Mouse (Mus musculus): Measurements from ENCODE around the gene Hfe2. TPM values are rescaled to one million over a fixed set of nuclear protein-coding genes. Genes with fewer than 3 reads are reported as not detected.

The Hfe2 gene
- polyA plus RNA-seq, 1 experiment from 2014 or later: 1.9 TPM

- under 1% methylated on average over 19 of the region's 19 CpGs for WGBS
- no peak overlapping the region for H3K27ac ChIP-seq
- peaks cover 3% of the 10 kb centered on the region; the same call in 1 of the 2 replicates for H3K4me1 ChIP-seq
- no peak for ATAC-seq (ENCODE audit: low FRiP score, low read depth)
- H3K27me3 ChIP-seq (replicated peaks): no peaks in the 10 kb centered on the region
- peak overlapping the region; percentile 48; the same call in 1 of the 2 replicates for H3K9ac ChIP-seq
- peak overlapping the region; percentile 40 for H3K4me3 ChIP-seq
- peak overlapping the region; percentile 86 for H3K4me2 ChIP-seq (replicated peaks)
- H3K9me3 ChIP-seq: no peaks in the 10 kb centered on the region
- H3K36me3 ChIP-seq: no peaks in the 10 kb centered on the region
Measured at GRCm38 (mm10) chr3:96497451-96498028, 27.4 kb upstream of the Hfe2 start.

GRCm38 (mm10) chr3:96498476-96499245 lies 26.3 kb upstream of the Hfe2 start:
- H3K36me3 ChIP-seq: no peaks in the 10 kb centered on the region
- H3K4me1 ChIP-seq: peaks cover 3% of the 10 kb centered on the region; the same call in 1 of the 2 replicates
- no peaks in the 10 kb centered on the region for H3K9me3 ChIP-seq
- H3K9ac ChIP-seq: no peak overlapping the region
- no peak for ATAC-seq (ENCODE audit: low FRiP score, low read depth)
- no peak overlapping the region for H3K27ac ChIP-seq
- 83% methylated on average over 4 of the region's 4 CpGs for WGBS
- no peaks in the 10 kb centered on the region for H3K27me3 ChIP-seq (replicated peaks)
- H3K4me3 ChIP-seq: no peak overlapping the region
- no peak overlapping the region for H3K4me2 ChIP-seq (replicated peaks)

GRCm38 (mm10) chr3:96499481-96500288 lies 25.3 kb upstream of the Hfe2 start:
- no peaks in the 10 kb centered on the region for H3K27me3 ChIP-seq (replicated peaks)

GRCm38 (mm10) chr3:96500289-96500621 lies 24.7 kb upstream of the Hfe2 start:
- ATAC-seq (ENCODE audit: low FRiP score, low read depth): peak; percentile 81
- Histone ChIP-seq H3K27ac (peak overlapping the region; percentile 62; the same call in 1 of the 2 replicates), H3K4me3 (peak overlapping the region; percentile 68), H3K9me3 (no peaks in the 10 kb centered on the region), H3K4me2 (replicated peaks) (peak overlapping the region; percentile 91), H3K9ac (peak overlapping the region; percentile 68), H3K27me3 (replicated peaks) (no peaks in the 10 kb centered on the region), H3K36me3 (no peaks in the 10 kb centered on the region), H3K4me1 (peaks cover 3% of the 10 kb centered on the region; the same call in 1 of the 2 replicates)
- under 1% methylated on average over 17 of the region's 17 CpGs for WGBS

More at GRCm38 (mm10) chr3:96499481-96500288, 25.3 kb upstream of the Hfe2 start:
- no peaks in the 10 kb centered on the region for H3K36me3 ChIP-seq
- WGBS: under 1% methylated on average over 36 of the region's 36 CpGs
- no peaks in the 10 kb centered on the region for H3K9me3 ChIP-seq
- peak overlapping the region; percentile 91 for H3K4me2 ChIP-seq (replicated peaks)
- peak overlapping the region; percentile 68 for H3K9ac ChIP-seq
- H3K4me1 ChIP-seq: peaks cover 3% of the 10 kb centered on the region; the same call in 1 of the 2 replicates
- peak overlapping the region; percentile 68 for H3K4me3 ChIP-seq
- ATAC-seq (ENCODE audit: low FRiP score, low read depth): peak; percentile 45
- peak overlapping the region; percentile 62; the same call in 1 of the 2 replicates for H3K27ac ChIP-seq

- Histone ChIP-seq H3K27me3 (replicated peaks) (no peaks in the 10 kb centered on the region), H3K4me1 (peaks cover 3% of the 10 kb centered on the region; the same call in 1 of the 2 replicates), H3K36me3 (no peaks in the 10 kb centered on the region), H3K27ac (0 out of 2 replicates have a peak overlapping the region, but pooled peaks have one; percentile 66), H3K4me2 (replicated peaks) (peak overlapping the region; percentile 91), H3K4me3 (peak overlapping the region; percentile 68), H3K9me3 (no peaks in the 10 kb centered on the region), H3K9ac (peak overlapping the region; percentile 62)
- peak; percentile 85 for ATAC-seq (ENCODE audit: low FRiP score, low read depth)
- WGBS: under 1% methylated on average over 19 of the region's 19 CpGs
Measured at GRCm38 (mm10) chr3:96500691-96501265, 24.2 kb upstream of the Hfe2 start.

GRCm38 (mm10) chr3:96501391-96502115 lies 23.4 kb upstream of the Hfe2 start:
- H3K27ac ChIP-seq: no peak overlapping the region
- ATAC-seq (ENCODE audit: low FRiP score, low read depth): peak; percentile 80
- H3K36me3 ChIP-seq: no peaks in the 10 kb centered on the region
- 0% methylated on average over 32 of the region's 32 CpGs for WGBS
- H3K9me3 ChIP-seq: no peaks in the 10 kb centered on the region
- H3K4me1 ChIP-seq: peaks cover 3% of the 10 kb centered on the region; the same call in 1 of the 2 replicates
- peak overlapping the region; percentile 68 for H3K4me3 ChIP-seq
- no peaks in the 10 kb centered on the region for H3K27me3 ChIP-seq (replicated peaks)
- H3K9ac ChIP-seq: peak overlapping the region; percentile 52; the same call in 1 of the 2 replicates
- H3K4me2 ChIP-seq (replicated peaks): peak overlapping the region; percentile 91

- H3K9me3 ChIP-seq: no peaks in the 10 kb centered on the region
- ATAC-seq (ENCODE audit: low FRiP score, low read depth): no peak
- under 1% methylated on average over 19 of the region's 19 CpGs for WGBS
- H3K4me3 ChIP-seq: peak overlapping the region; percentile 61
- H3K27me3 ChIP-seq (replicated peaks): no peaks in the 10 kb centered on the region
- peak overlapping the region; percentile 91 for H3K4me2 ChIP-seq (replicated peaks)
- H3K4me1 ChIP-seq: peaks cover under 1% of the 10 kb centered on the region; the same call in 1 of the 2 replicates
- H3K36me3 ChIP-seq: no peaks in the 10 kb centered on the region
- H3K9ac ChIP-seq: peak overlapping the region; percentile 52
- H3K27ac ChIP-seq: no peak overlapping the region
Measured at GRCm38 (mm10) chr3:96502181-96503082, 22.5 kb upstream of the Hfe2 start.

- Histone ChIP-seq H3K4me1 (no peaks in the 10 kb centered on the region; the same call in 1 of the 2 replicates), H3K27me3 (replicated peaks) (no peaks in the 10 kb centered on the region), H3K9me3 (no peaks in the 10 kb centered on the region), H3K27ac (no peak overlapping the region), H3K4me2 (replicated peaks) (peak overlapping the region; percentile 91), H3K9ac (no peak overlapping the region), H3K36me3 (no peaks in the 10 kb centered on the region), H3K4me3 (peak overlapping the region; percentile 61)
- ATAC-seq (ENCODE audit: low FRiP score, low read depth): no peak
- 2% methylated on average over 7 of the region's 7 CpGs for WGBS
Measured at GRCm38 (mm10) chr3:96503083-96503450, 21.9 kb upstream of the Hfe2 start.

GRCm38 (mm10) chr3:96503946-96504345 lies 21.0 kb upstream of the Hfe2 start:
- ATAC-seq (ENCODE audit: low FRiP score, low read depth): no peak
- no peak overlapping the region for H3K4me3 ChIP-seq
- 72% methylated on average over 4 of the region's 4 CpGs for WGBS
- no peak overlapping the region for H3K27ac ChIP-seq
- no peaks in the 10 kb centered on the region for H3K27me3 ChIP-seq (replicated peaks)
- no peaks in the 10 kb centered on the region for H3K9me3 ChIP-seq
- H3K36me3 ChIP-seq: no peaks in the 10 kb centered on the region
- H3K9ac ChIP-seq: no peak overlapping the region
- H3K4me1 ChIP-seq: no peaks in the 10 kb centered on the region; the same call in 1 of the 2 replicates
- H3K4me2 ChIP-seq (replicated peaks): no peak overlapping the region

- Histone ChIP-seq H3K36me3 (no peaks in the 10 kb centered on the region), H3K27ac (no peak overlapping the region), H3K4me1 (no peaks in the 10 kb centered on the region; the same call in 1 of the 2 replicates), H3K27me3 (replicated peaks) (no peaks in the 10 kb centered on the region), H3K4me2 (replicated peaks) (no peak overlapping the region), H3K4me3 (no peak overlapping the region), H3K9ac (no peak overlapping the region), H3K9me3 (no peaks in the 10 kb centered on the region)
- ATAC-seq (ENCODE audit: low FRiP score, low read depth): no peak
- WGBS: 89% methylated on average over 6 of the region's 6 CpGs
Measured at GRCm38 (mm10) chr3:96504931-96505330, 20.0 kb upstream of the Hfe2 start.

Measured in neural tube, embryonic 12.5 days (tissue).